Mouse (Mus musculus) gastrocnemius, adult 18-20 months (tissue): ENCODE results near the gene Vps13d. TPM values are rescaled to one million over a fixed set of nuclear protein-coding genes. Genes with fewer than 3 reads are reported as not detected.
"Not testable (repeated sequence)": the region's sequence is repeated elsewhere in the genome, so short reads cannot be mapped to it uniquely, and the experiment has no call there.

ENCODE experiments used
- DNase-seq: peaks from one replicate; pipeline ENCODE4 v3.0.0; 2021; ENCODE audit warnings: low spot score
- total RNA-seq, 2 experiments: library from RNA; stranded (reverse); gene quantifications; 2 replicates each; pipeline ENCODE4 v1.2.3; 2021

Gene Vps13d
- total RNA-seq, 2 experiments from 2014 or later = 28.7 to 34.3 TPM

DNA sequence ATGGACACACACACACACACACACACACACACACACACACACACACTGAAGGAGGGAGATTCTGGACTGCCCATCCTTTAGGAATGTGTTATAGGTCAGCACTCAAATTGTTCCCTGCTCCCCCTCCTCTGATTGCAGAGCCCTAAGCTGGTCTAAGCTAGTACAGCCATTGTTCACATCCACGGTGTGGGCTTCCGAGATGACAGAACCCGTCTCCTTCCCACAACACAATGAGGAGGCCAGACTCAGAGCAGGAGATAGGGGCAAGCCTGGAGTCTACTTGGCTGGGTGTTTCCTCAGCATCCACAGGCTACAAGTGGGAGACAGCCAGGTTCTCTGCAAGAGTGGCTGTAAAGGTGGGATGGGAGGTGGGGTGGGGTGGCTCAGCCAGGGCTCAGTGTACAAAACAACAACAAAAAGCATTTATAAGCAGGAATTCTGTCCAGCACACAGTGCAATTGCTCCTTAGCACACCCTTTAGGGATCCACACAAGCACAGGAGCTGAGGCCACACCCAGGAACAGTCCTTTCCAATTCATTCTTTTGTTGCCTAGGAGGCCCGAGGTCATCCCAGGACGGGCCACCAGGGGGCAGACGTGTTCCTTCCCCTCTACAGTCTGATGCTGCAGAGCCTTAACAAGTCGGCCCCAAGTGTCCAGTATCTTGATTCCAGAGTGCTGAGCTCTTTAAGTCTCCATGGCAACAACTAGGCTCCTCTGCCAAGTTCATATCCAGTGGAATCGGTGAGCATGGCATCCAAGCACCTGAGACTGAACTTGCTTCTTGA is 19.4 kb upstream of the Vps13d start:
- DNase-seq = peak; percentile 94

DNA sequence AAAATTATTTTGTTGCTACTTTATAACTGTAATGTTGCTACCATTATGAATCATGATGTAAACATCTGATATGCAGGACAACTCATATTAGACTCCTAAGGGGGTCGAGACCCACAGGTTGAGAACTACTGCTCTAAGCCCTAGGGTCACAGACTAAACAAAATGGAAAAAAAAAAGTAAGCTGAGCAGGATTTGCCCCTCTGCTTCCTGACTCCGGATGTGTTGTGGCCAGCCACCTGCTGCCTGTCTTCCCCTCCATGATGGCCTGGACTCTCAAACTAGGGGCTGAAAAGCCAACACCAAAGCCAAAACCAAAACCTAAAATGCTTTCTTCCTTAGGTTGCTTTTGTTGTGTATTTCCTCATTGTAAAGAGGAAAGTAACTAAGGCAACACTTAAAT is 16.3 kb upstream of the Vps13d start:
- DNase-seq = no peak

DNA sequence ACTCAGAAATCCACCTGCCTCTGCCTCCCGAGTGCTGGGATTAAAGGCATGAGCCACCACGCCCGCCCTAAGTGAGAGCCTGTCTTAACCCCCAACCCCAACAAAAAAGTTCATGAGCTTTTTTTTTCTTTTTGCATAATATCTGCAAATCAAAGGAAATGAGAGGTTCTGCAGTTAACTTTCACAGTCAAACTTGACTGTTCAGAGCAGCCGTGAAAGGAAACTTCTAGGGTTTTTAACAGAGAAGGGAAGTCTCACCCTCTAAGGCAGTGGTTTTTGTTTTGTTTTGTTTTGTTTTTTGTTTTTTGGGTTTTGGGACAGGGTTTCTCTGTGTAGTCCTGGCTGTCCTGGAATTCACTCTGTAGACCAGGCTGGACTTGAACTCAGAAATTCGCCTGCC is 15.8 kb upstream of the Vps13d start:
- no peak for DNase-seq

DNA sequence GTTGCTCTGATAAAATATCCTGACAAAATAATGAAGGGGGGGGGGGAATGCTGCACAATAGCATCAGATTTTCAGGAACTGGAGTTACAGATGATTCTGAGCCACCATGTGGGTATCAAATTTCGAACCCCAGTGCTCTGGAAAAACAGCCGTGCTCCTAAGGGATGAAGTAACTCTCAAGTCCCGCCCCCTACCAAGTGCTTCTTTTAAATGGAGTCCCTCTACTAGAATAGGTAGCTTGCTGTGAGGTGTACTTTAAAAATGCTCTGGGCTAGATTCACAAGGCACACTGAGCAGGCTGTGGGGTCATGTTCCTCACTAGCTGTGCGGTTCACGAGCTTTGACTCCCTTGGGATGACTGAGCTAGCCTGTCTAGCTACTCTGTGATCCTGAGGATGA is 14.9 kb upstream of the Vps13d start:
- DNase-seq = no peak

DNA sequence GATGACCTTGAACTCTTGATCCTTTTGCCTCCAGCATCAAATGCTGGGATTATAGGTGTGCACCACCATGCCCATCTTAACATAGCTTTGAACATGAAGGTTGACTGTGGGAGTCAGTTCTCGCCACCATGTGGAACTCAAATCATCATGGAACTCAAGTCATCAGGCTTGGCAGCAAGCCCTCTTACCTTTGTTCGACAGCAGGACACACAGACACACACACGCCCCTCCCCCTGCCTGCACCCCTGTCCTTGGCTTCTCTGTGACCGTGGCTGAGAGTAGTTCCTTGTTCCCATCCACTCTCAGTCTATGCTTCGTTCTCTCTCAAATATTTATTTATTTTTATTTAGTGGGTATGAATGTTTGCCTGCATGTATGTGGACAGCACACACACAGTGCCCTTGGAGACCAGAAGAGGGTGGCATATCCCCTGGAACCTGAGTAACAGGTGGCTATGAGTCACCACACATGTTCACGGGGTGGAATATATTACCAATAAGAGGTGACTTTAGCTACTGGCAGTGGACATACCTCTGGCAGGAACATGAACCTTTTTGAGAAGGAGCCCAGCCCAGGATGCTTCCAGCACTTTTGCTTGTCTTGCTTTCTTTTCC is 14.4 kb upstream of the Vps13d start:
- DNase-seq = no peak

DNA sequence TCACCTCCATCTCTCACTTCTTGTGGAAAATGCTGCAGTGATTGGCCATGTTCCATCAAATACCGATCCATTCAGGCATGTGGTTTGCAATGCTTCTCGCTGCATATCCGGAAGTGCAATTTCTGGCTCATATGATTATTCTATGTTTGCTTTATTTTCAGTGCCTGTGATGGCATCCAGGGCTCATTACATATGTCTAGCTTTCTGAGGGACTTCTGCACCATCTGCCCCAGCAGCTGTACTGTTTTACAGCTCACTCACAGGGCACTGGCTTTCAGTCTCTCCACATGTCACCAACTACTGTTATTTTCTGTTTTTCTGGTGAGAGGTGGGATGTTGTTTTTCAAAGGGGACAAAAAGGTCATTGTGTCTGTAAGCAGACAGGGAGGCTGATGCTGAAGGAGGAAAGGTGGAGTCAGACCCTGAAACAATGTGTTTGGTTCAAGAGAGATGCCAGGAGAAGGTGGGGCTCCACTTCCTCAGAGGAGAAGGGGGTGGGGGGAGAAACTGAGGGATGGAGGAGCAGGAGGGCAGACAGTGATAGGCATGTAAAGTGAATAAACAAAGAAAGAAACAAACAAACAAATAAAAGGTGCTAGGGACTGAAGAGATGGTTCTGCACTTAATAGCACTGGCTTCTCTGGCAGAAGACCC is 13.0 kb upstream of the Vps13d start:
- DNase-seq = no peak

DNA sequence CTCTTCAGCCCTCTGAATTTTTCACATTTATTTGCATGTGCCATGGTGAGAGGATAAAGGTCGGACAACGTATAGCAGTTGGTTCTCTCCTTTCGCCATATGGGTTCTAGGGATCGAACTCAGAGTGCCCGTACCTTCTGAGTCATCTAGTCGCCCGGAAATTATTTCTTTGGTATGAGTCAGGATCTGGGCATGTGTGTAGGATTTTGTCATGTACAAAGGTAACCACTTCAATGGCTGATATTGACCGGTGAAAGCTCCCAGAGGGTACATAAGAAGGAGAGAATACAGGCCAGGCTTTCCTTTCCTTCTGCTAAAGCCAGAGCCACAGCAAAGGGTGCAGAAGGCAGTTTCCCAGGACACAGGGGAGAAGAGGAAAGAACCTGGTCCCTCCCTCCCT is 10.0 kb upstream of the Vps13d start:
- no peak for DNase-seq

DNA sequence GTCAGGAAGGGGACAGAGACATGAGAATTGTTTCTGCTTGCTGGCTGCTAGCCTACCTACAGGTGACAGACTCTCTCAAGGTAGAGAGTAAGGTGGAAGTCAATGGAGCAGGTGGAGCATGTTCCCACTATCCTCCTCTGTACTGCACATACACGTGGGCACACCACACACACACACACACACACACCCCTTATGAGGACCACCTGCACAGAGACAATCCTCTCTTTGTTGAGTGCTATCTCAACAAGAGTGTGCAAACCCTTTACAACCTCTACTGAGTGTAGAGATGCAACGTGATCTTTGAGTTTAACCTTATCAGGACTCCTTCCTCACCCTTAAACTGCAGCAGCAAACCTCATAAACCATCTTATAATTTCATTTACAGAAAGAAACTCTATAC is 8.5 kb upstream of the Vps13d start:
- DNase-seq = no peak

DNA sequence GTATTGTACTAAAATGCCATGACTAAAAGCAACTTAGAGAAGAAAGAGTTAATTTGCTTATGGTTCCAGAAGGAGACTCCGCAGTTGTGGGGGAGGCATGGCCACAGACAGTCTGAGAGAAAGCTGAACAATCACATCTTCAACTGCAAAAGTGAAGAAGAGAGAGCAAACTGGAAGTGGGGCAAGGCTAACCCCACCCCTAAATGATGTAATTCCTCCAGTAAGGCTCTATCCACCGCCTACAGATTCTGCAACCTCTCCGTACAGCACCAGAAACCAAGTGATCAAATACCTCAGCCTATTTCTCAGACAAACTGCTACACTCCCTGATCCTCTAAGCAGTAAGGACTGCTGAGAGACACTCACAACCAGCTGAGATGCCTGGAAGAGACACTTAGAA is 6.6 kb upstream of the Vps13d start:
- no peak for DNase-seq

DNA sequence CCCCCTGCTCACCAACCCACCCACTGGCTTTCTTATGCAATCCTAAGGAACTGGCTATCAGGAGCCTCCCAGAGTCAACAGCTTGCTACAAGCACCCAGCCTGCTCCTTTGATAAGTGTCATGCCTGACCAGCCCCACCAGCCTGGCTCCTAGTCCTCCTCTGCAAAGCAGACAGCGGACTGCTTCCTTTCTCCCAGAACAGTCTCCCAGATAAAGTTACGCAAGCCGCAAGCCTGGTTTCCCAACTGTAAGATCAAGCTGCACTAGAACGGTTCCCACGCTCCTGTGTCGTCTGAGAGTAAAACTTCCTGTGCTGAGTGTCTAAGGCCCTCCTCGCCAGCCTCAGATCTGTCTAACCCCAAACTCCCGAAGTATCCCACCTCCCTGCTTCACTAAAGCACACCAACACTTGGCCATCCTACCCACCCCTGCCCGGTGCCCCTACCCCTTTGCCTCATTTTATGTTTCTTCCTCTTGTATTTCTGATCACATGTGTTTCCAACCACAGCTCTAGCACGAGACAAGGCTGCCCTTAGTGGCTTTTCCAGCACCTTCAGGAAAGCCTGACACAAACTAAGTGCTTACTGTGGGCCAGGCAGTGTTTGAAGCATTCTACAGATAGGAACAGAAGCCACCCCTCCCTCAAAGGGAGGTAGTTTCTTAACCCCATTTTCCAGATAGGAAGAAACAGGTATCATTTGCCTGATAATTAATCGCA is 5.3 kb upstream of the Vps13d start:
- peak; percentile 36 for DNase-seq

DNA sequence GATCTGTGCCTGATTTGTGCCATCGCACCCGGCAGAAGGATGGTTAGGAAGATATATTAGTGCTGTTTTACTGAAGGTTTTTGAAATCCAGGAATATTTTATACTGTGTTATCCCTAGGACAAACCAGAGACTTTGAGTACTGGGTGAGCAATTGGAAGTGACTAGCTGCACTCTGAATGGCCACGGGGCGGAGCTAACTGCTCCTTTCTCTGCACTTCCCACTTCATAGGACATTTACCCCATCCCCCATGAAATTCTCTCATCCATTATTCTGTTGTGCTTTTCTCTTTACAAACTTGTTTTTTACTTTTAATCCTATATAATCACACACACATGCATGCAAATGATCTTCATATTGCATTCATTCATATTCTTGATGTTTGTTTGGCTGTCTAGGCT is 1.8 kb upstream of the Vps13d start:
- DNase-seq = no peak

DNA sequence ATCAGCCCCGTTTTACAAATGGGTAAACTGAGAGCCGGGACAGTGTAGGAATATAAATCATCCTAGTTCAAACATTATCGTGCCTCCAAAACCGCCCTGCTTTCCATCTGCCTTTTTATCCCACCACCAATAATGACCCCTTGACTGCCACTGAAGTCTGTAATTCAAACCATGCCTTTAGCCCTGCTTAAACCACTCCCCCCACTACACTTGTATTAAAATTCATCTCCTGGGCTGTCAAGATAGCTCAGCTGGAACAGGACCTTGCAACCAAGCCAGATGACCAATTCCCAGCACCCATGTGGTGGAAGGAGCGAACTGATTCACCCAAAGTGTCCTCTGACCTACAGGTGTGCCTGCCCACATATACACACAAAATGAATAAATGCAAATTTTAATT is 367 bp upstream of the Vps13d start:
- DNase-seq = no peak

DNA sequence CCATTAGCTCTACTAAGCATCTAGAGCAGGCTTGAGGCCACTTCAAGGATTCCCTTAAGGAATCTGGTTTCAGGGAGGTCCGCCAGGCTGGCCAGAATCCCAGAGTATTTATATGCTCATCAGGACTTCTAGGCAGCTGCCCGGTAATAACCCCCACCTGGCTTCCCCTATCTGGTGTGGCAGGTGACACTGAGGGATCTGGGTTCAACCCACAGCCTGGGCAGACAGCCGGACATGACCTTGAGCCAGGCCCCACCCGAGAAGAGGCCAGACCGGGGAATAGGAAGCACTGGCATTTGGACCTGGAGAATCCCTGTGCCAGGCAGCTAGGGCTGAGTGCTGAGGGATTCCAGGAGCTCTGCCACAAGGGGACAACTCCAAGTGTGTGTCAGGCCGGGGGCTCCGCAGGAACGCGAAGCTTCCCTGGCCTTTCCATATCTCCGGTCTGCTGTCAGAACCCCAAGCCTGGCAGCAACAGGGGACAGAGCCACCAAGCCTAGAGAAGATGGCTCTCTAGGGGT is 754 bp downstream of the Vps13d start:
- DNase-seq = peak; percentile 92

DNA sequence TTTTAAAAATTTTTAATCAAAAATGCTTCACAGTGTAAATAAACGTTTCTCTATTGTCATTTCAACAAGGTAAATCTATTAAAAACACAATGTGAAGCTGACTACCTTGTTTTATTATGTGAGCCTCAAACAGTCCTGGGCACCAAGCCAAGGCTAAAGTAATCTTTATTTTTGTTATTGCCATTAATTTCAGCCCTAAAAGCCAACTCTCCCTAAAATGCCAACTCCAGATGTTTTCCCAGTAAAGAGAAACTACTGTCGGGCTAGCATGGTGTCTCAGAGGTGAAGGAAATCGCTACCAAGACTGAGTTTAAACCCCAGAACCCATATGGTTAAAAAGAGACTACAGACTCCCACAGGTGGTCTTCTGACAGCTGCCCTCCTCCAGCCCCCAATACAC is 1.4 kb downstream of the Vps13d start:
- DNase-seq = no peak

DNA sequence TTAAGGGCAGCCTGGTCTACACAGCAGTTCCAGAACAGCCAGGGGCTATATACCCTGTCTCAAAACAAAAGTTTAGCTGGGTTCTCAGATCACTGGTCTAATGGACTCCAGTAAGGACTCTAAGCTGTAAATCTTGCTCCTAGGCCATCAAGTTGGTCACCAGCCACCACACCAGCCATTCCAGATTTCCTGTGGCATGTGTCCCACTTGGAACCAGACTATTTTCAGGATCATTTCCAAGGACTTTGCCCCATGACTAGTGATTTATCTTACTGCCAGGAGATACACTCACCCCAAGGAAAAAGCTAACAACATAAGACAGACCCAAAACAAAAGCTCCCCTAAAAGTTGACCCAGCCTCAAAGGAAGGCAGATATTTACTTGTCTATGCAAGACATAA is 2.1 kb downstream of the Vps13d start:
- DNase-seq = peak; percentile 76

DNA sequence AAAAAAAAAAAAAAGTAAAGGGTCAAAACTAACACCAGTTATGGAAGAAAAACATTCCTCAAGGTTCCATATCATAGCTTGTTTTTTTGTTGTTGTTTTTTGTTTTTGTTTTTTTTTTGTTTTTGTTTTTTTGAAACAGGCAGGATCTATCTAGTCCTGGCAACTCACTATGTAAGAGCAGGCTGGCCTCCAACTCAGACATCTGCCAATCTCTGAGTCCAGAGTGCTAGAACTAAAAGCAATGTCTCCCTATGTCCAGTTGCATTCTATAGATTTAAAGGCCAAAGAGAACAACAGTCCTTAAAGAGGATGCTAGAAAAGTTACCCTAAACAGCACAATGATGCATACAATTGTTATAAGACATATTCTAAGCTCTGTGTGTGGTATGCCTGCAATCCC is 6.2 kb downstream of the Vps13d start:
- no peak for DNase-seq

DNA sequence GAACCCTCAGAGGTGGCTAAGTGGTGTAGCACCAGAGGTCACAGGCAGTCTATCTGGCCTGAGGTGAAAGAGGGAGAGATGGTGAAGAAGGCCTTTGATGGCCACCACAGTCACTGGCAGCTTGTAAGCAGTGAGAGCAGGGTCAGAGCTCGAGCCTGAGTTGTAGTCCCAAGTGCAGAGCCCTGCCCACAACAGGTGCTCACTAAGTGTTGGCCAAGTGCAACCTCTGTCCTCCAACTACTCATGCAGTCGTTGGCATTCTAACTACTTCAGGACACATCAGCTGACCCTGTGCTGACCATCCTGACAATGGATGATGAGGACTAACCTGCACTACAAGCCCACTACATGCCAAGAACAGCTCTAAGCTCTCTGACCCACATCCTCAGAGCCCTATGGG is 7.2 kb downstream of the Vps13d start:
- DNase-seq = no peak

DNA sequence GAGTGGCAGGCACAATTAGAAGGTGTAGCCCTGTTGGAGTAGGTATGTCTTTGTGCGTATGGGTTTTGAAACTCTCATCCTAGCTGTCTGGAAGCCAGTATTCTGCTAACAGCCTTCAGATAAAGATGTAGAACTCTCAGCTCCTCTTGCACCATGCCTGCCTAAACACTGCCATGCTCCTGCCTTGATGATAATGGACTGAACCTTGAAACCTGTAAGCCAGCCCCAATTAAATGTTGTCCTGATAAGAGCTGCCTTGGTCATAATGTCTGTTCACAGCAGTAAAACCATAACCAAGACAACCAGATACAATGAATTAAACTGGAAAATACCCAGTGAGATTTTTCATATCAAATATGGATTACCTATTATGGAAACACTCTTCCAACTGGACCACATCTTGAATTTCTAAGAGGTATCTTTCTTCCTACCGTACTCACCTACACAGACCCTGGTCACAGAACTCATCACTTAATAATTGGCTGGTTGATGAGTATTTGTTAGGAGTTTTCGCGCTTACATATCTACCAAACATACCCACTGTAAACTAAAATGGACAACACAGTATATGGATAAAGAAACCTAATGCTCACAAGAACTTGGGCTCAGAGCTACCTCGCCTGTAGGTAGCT is 15.8 kb downstream of the Vps13d start:
- DNase-seq = no peak

DNA sequence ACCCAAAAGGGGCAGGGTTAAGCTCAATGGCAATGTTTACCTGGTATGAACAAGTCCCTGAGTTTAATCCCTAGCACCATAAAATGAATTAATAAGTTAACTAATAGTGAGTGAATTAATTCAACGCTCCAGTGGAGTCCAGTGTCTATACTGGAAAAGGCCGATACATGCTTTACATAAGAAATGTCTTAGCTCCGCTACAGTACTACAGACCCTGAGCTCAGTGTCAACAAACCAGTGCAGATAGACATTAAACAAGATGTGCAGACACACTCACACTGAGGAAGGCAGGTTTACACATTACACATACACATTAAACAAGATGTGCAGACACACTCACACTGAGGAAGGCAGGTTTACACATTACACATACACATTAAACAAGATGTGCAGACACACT is 29.3 kb downstream of the Vps13d start:
- DNase-seq = not testable (repeated sequence)

DNA sequence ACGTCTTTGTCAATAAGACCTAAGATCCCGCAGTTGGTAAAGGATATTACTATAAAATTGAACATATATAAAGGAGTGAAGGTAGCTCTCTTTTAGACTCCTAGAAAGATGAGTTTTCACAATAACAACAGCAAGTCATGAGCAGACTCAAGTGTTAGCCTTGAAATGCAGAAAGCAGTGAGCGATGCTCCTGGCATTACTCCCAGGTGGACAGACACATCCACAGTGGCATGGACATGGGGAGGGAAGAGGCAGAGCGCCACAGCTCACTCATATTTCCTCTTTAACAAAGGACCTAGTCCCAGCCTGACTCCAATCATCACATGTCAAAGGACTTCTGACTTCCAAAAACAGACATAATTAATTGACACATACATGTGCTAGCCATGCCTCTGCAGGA is 30.7 kb downstream of the Vps13d start:
- DNase-seq = no peak

DNA sequence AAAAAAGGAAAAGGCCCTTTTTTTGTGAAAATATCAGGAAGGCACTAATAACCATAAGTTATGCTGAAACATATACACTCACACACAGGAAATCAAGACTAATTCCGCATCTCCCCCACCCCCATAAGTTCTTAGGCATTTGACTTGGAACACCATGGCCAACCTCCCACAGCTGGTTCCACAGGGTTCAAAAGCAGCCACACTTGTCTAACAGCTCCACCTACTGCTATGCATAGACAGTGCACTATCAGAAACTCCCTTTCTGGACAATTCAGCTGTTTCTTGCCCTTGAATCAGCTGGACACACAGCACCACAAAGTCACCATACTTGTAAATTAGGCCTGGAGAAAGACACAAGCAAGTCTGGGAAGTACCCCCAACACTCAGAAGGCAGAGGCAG is 33.6 kb downstream of the Vps13d start:
- no peak for DNase-seq

DNA sequence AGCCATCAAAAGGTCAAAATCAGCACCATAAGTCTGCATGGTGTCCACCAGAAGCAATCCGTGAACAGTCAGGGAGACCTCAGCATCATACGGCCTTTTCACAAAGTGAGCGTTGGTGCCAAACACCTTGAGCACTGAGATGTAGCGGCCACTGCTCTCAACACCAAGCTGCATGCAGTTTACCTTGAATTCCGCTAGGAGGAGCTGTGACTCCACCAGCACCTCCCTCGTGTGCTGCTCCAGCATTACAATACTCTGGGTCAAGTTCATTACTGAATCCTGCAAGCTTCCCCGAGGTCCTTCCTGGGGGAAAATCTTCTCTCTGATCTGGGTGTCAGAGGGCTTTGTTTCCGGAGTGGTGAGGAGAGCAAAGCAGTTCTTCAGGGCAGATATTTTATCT is 38.8 kb downstream of the Vps13d start:
- peak; percentile 62 for DNase-seq
